Mouse (Mus musculus) kidney, postnatal 36 days (tissue): ENCODE measurements around the gene Atg7.

Experiments
- DNase-seq, 2 experiments: peaks; one replicate each; pipeline ENCODE4 v3.0.0; 2021 to 2022; ENCODE audit warnings: mixed read lengths in 2 of 2

The Atg7 gene

DNA sequence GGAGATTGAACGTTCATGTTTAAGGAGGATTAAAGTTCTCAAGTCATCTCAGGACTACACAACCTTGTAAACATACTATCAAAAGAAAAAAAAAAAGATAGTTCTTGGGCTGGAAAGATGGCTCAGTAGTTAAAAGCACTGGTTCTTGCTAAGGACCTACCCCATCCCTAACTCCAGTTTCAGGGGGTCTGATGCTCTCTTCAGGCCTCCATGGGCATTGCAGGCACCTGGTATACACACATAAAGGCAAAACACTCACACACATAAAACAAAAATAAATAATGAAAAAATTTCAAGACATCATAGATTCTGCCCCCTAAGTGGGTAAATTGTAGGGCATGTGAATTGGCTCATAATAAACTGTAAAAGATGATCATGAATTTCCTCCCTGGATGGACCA lies 42.5 kb downstream of the Atg7 start:
- no peak for DNase-seq

DNA sequence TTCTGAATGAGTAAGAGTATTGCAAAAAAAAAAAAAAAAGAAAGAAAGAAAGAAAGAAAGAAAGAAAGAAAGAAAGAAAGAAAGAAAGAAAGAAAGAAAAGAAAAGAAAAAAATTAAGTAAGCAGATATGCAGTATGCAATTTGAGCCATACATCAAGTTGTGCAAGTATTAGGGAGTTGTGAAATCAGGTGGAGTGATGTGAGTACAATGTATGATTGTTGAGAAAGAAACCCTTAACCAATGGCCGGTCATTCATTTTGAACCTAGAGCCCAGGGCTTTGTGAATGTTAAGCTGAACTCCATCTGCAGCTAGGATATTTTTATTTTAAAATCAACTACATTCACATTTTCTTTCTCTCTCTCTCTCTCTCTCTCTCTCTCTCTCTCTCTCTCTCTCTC lies 44.1 kb downstream of the Atg7 start:
- DNase-seq: no peak

- DNase-seq: peak; percentile 16 to 68
Measured at GRCm38 (mm10) chr6:114690661-114691060, 47.8 kb downstream of the Atg7 start.

DNA sequence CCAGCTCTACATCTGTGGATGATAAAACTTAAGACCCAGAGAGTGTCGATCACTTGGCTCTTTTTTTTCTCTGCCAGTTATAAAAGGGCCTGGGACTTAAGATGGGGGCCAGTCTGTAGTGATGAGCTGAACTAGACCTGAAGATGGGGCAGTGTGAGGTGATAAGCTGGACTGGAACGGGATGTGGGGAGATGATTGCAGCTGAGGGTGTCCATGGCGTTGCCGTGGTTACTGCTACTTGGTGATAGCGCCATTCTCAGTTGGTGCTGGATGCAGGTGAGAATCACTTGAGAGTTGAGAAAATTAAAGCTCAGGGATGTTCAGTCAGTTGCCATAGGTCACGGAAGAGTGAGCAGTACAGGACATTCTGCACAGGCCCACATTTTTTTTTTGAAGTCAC lies 48.6 kb downstream of the Atg7 start:
- peak in 1 of 2 experiments; percentile 21 for DNase-seq

DNA sequence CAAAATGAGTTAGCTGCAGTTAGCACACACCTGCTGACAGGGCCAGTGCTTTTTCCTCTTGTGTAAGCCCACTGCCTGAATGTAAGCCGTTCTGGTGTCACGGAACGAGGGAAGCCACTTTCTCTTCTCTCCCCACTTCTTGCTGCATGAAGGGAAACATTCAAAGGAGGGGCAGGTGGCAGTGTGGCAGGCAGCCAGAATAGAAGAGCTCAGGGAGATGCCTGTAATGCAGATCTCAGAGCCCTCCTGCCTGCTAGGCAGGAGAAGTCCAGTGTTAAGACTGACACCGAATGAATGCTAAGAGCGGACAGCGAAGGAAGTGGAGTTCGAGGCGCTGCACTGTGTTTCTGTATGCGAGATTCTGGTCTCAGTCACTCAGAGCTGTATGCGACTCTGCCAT lies 49.8 kb downstream of the Atg7 start:
- DNase-seq: no peak

GRCm38 (mm10) chr6:114697646-114698490 lies 55.0 kb downstream of the Atg7 start:
- DNase-seq: peak; percentile 58 to 89

GRCm38 (mm10) chr6:114698578-114698977 lies 55.7 kb downstream of the Atg7 start:
- no peak for DNase-seq

- peak in 1 of 2 experiments; percentile 42 for DNase-seq
Measured at GRCm38 (mm10) chr6:114700704-114701103, 57.8 kb downstream of the Atg7 start.

DNA sequence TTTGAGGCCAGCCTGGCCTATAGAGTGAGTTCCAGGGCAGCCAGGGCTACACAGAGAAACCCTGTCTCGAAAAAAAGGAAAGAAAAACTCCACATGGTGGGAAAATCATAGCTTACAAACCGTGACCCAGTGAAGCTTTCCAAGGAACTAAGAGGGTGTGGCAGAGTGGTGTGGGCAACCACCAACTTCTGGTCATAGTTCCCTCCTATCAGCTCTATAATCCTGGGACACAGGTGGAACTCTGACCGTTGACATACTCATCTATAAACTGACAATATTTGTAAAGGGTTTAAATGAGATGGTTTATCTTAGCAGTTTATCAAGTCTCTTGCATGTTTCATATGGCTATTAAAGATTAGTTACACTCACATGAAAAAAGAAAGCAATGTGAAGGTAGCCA lies 64.1 kb downstream of the Atg7 start:
- no peak for DNase-seq

DNA sequence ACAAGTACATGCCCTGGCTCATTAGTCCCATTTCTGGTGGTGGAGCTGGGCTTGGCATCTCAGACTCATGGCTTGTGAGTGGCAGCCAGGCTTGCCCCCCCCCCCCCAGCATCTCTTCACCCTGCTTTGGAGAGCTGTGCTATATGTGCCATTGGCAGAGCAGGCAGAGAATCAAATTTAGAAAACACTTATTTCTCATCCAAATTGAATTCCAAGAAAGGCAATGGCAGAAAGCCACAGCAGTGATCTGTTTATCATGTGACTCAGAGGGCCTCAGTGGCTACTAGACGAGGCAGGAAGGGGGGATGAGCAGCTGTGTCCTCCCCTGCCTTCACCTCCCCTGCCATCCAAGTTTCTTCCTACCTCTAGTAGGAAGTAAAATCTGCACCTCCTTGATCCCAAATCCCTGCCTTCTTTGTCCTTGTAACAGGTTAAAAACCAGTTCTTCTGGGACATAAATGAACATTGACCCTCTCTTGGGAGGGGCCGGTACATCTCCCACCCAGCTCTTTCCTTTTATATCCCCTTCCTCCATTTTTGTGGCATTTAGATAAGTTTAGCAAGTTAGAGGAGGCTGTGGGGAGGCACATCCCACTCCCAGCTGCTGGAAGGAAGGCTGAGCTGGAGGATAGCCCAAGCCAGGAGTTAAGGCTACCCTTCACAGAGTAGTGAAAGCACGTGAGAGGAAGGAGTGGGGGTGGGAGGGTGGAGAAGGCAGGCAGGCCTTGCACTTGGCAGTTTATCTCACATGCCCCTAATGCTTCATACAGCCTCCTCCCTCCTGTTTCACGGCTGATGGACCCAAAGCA lies 69.5 kb downstream of the Atg7 start:
- DNase-seq: no peak

DNA sequence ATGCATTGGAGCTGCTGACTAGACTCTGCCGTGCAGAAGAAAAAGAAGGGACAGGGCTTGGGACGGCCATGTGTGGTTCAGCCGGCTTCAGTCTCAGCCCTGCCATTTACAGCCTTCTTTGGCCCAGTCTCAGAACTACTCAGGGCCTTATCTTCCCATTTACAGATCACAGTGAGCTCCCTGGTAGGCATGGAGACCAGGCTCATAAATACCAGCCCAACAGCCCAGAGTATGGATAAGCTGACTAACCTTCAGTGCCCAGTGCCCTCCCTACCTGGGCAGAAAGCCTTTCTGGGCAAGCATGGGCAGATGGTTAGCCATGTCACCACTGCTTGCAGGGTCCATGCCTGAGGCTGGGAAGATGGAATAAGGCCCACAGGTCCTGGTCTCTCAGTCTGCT lies 70.6 kb downstream of the Atg7 start:
- no peak for DNase-seq

GRCm38 (mm10) chr6:114714654-114715053 lies 71.8 kb downstream of the Atg7 start:
- DNase-seq: no peak

DNA sequence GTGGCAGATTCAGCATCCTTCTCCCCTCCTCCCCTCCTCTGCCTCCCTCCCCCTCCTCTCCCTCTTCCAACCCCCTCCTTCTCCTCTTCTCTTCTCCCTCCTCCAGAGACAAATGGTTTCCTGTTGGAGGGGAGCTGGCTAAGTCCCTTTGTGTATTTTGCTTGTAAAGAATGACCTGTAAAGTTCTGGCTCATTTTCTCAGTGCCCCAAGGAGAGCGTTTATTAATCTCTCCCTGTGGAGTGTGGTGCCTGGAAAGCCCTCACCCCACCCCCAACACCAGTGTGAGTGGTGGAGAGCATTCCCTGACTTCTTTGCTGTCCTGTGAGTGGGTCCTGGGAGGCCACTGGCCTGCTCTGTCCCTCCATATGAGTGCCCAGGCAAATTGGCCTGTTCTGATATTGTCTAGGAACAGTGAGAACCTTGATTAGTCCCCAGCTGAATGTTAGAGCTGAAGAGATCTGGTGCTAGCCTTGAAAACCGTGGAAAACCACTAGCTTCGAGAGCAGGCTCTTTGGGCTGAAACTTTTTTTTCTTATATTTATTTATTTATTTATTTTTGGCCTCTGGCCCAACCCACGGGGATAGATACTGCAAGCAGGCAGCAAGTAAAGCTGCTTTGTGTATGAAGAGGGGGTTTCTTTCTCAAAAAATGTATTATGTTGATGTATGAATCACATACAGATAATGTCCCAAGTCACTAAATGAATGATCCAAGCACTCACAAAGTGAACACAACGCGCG lies 72.6 kb downstream of the Atg7 start:
- no peak for DNase-seq

GRCm38 (mm10) chr6:114719100-114719499 lies 76.2 kb downstream of the Atg7 start:
- DNase-seq: no peak

DNA sequence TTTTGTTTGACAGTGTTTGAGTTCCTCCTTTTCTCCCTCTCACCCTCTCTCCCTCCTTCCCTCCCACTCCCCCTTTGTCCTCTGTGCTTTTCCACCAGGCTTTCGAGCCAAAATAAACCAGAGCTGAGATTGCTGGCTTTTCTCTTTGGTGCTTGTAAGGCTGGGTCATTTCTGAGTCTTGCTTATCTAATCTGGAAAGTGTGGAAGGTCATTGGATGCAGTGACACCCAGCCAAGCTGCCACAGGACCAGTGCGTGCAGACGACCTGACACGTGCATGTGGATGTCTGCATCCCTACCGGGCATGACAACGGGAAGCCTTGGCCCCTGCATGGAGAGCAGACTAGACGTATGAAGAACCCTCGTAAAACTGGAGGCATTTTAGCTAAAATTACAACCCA lies 76.8 kb downstream of the Atg7 start:
- peak in 1 of 2 experiments; percentile 11 for DNase-seq

GRCm38 (mm10) chr6:114722046-114722445 lies 79.1 kb downstream of the Atg7 start:
- DNase-seq: no peak

DNA sequence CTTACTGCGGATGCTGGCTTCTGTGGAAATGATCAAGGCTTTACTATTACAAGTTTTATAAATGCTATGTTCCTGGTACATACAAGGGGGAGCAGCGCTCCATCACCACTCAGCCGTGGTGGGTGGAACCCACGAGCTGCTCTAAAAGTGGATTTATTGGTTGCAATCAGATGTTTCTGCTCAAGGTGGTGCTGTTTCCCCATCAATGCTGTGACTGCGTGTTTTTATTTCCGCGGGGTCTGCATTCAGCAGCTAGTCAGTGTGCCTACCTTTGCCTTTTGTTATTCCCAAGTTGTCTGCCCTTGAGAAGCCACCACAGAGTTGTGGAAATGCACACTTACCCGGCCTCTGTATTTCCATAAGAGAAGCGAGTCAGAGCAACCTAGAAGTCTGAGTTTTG lies 81.0 kb downstream of the Atg7 start:
- DNase-seq: peak; percentile 45 to 58

- DNase-seq: no peak
Measured at GRCm38 (mm10) chr6:114724351-114724750, 81.5 kb downstream of the Atg7 start.

DNA sequence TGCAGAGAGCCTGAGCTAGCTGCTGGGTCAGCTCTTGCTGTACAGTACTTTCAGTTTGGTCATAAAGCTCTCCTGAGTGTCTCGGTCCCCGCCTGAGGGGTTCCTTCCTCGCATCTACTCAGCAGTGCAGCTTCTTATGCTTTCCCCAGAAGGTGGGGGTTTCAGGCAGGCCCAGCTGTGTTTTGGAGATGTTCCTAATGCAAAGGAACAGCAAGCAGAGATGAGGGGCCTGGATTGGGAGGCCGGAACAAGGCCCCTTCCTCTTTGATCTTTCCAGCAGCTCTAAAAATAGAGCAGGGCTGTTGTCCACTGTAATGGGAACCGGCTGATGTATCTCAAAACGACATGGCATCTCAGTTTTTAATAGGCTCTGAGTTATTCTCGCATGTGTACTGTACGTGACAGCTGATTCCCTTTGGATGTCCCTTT lies 82.3 kb downstream of the Atg7 start:
- DNase-seq: no peak

GRCm38 (mm10) chr6:114726681-114727080 lies 83.8 kb downstream of the Atg7 start:
- no peak for DNase-seq

- no peak for DNase-seq
Measured at GRCm38 (mm10) chr6:114733156-114733555, 90.3 kb downstream of the Atg7 start.

DNA sequence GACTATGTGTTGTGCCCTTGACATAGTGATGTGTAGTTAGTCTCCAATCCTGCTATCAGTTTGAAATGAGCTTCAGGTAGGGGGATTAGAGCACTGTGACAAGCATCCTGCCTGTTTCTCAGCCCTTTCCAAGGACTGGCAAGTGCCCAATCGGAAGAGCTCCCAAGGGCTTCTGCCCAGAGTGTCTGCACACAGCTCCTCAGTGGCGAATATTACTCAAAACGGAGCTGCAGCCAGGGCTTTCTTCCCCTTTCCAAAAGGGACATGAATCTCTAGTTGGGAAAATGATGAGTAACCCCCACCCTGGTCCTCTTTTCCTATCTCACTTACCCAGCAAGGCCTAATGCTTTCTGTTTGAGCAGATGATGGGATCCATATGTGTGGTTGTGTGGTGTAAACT lies 90.8 kb downstream of the Atg7 start:
- DNase-seq: no peak

GRCm38 (mm10) chr6:114735054-114735453 lies 92.2 kb downstream of the Atg7 start:
- no peak for DNase-seq
